Mouse (Mus musculus) embryonic facial prominence, embryonic 14.5 days (tissue): ENCODE results near the gene Slc46a1. TPM values are rescaled to one million over a fixed set of nuclear protein-coding genes. Genes with fewer than 3 reads are reported as not detected.

ENCODE experiments used
- polyA plus RNA-seq: library from polyadenylated mRNA; unstranded; fragments of >200 nt; fragmentation: Nextera tagmentation; extraction: Ambion mirVana; gene quantifications from 2 replicates; pipeline ENCODE4 v1.2.1, GENCODE M21; 2014

The Slc46a1 gene
- polyA plus RNA-seq, 1 experiment from 2014 or later = 12.6 TPM

Other genes with a start within 250 kb of the Slc46a1 start
- 93.1 and 103 TPM in 2 replicates for gene Sdf2, start 220.0 kb upstream of the Slc46a1 start, polyA plus RNA-seq
- 26.6 and 28.7 TPM in 2 replicates for gene Supt6, start 219.7 kb upstream of the Slc46a1 start, polyA plus RNA-seq
- 73.6 and 78.9 TPM in 2 replicates for gene 2610507B11Rik, start 203.9 kb upstream of the Slc46a1 start, polyA plus RNA-seq
- gene BC030499, start 174.9 kb upstream of the Slc46a1 start, polyA plus RNA-seq = 0.11 and 0.31 TPM in 2 replicates
- 23.8 and 25.3 TPM in 2 replicates for gene Spag5, start 164.2 kb upstream of the Slc46a1 start, polyA plus RNA-seq
- 20.4 and 24.1 TPM in 2 replicates for gene Aldoc, start 142.7 kb upstream of the Slc46a1 start, polyA plus RNA-seq
- 72.3 and 82.1 TPM in 2 replicates for gene Pigs, start 137.3 kb upstream of the Slc46a1 start, polyA plus RNA-seq
- 39.9 and 46.1 TPM in 2 replicates for gene Unc119, start 122.2 kb upstream of the Slc46a1 start, polyA plus RNA-seq
- gene Foxn1, start 79.1 kb upstream of the Slc46a1 start, polyA plus RNA-seq = 1.4 and 1.6 TPM in 2 replicates
- gene Slc13a2, start 43.5 kb upstream of the Slc46a1 start, polyA plus RNA-seq = not detected in 2 replicates
- gene Sarm1, start 32.1 kb downstream of the Slc46a1 start, polyA plus RNA-seq = 3.9 and 4.0 TPM in 2 replicates
- gene Vtn, start 33.4 kb downstream of the Slc46a1 start, polyA plus RNA-seq = 9.9 and 11.3 TPM in 2 replicates
- gene Sebox, start 37.8 kb downstream of the Slc46a1 start, polyA plus RNA-seq = 0.17 TPM in 1 of 2 replicates, not detected in the other
- 39.0 and 39.8 TPM in 2 replicates for gene Tmem199, start 46.5 kb downstream of the Slc46a1 start, polyA plus RNA-seq
- 152 and 156 TPM in 2 replicates for gene Poldip2, start 46.5 kb downstream of the Slc46a1 start, polyA plus RNA-seq
- gene Tnfaip1, start 70.6 kb downstream of the Slc46a1 start, polyA plus RNA-seq = 76.0 and 83.0 TPM in 2 replicates
- 172 and 178 TPM in 2 replicates for gene Ift20, start 70.7 kb downstream of the Slc46a1 start, polyA plus RNA-seq
- gene Tmem97, start 85.1 kb downstream of the Slc46a1 start, polyA plus RNA-seq = 86.9 and 88.2 TPM in 2 replicates
- 10.6 and 13.4 TPM in 2 replicates for gene Nlk, start 231.7 kb downstream of the Slc46a1 start, polyA plus RNA-seq